Mouse (Mus musculus) liver, embryonic 16.5 days (tissue): Measurements from ENCODE around the gene Gm20909. TPM values are rescaled to one million over a fixed set of nuclear protein-coding genes. Genes with fewer than 3 reads are reported as not detected.
"Not testable (repeated sequence)": the region's sequence is repeated elsewhere in the genome, so short reads cannot be mapped to it uniquely, and the experiment has no call there.

ENCODE experiments used
- ATAC-seq: fragments of 200-750 bp; cut with Nextera tagmentation; 2 replicates; pipeline ENCODE4 v1.8.0; 2017; ENCODE audit warnings: low read depth, mild to moderate bottlenecking, moderate number of reproducible peaks, moderate library complexity
- H3K27ac ChIP-seq: fragments of 300-500 bp; sonication (generic); 2 replicates; pipeline ENCODE4 v1.5.1; 2014; ENCODE audit warnings: mild to moderate bottlenecking, low read length
- H3K27me3 ChIP-seq: fragments of 300-500 bp; sonication (generic); 2 replicates; pipeline ENCODE4 v1.6.1; 2014; ENCODE audit warnings: low read depth, low read length, mixed read lengths; ENCODE audit not compliant: control insufficient read depth, insufficient read depth
- H3K36me3 ChIP-seq: fragments of 300-500 bp; sonication (generic); 2 replicates; pipeline ENCODE4 v1.6.1; 2014; ENCODE audit warnings: mild to moderate bottlenecking; ENCODE audit not compliant: control insufficient read depth, insufficient read depth
- H3K4me1 ChIP-seq: fragments of 300-500 bp; sonication (generic); 2 replicates; pipeline ENCODE4 v1.6.1; 2014; ENCODE audit warnings: low read depth, low read length, mixed read lengths; ENCODE audit not compliant: control insufficient read depth
- H3K4me2 ChIP-seq: fragments of 300-500 bp; sonication (generic); 2 replicates; pipeline ENCODE4 v1.6.1; 2014; ENCODE audit warnings: low read depth, low read length, mixed read lengths
- H3K4me3 ChIP-seq: fragments of 300-500 bp; sonication (generic); 2 replicates; pipeline ENCODE4 v1.5.1; 2014; ENCODE audit warnings: low read depth, mild to moderate bottlenecking, low read length
- H3K9ac ChIP-seq: fragments of 300-500 bp; sonication (generic); 2 replicates; pipeline ENCODE4 v1.6.1; 2014; ENCODE audit warnings: low read depth, low read length
- H3K9me3 ChIP-seq: fragments of 300-500 bp; sonication (generic); replicated peaks from 2 replicates; pipeline ENCODE4 v1.6.1; 2016; ENCODE audit warnings: low read length; ENCODE audit not compliant: control insufficient read depth
- WGBS: fragments of 180-500 bp; shearing (Covaris S2); extraction: QIAGEN DNeasy Blood & Tissue Kit; methylation state at CpG from one replicate; pipeline ENCODE4 v1.1.7; 2014; ENCODE audit not compliant: insufficient replicate concordance; 5-methylcytosine and 5-hydroxymethylcytosine counted together
- polyA plus RNA-seq: library from polyadenylated mRNA; unstranded; fragments of >200 nt; fragmentation: Nextera tagmentation; extraction: Ambion mirVana; gene quantifications from 2 replicates; pipeline ENCODE4 v1.2.1, GENCODE M21; 2015

Gene Gm20909
- not detected in 2 replicates for polyA plus RNA-seq

GRCm38 (mm10) chrY:21164270-21164669 lies at the start of gene Gm20909:
TSS of gene Gm20909 (plus strand) at chrY:21164570.
- not testable (repeated sequence) for H3K9me3 ChIP-seq, H3K4me1 ChIP-seq, H3K27ac ChIP-seq, H3K36me3 ChIP-seq, H3K4me3 ChIP-seq, H3K4me2 ChIP-seq, H3K9ac ChIP-seq, ATAC-seq, H3K27me3 ChIP-seq
- WGBS, result no CpG with 5 or more reads among the region's 4 CpGs

Other genes starting within 250 kb of the Gm20909 start
- not detected in 2 replicates for gene Gm29866, start 170.9 kb upstream of the Gm20909 start, polyA plus RNA-seq
- gene Gm20865, start 77.0 kb downstream of the Gm20909 start, polyA plus RNA-seq, result not detected in 2 replicates